Mouse (Mus musculus): Measurements from ENCODE around the gene Herc1.

Gene Herc1

DNA sequence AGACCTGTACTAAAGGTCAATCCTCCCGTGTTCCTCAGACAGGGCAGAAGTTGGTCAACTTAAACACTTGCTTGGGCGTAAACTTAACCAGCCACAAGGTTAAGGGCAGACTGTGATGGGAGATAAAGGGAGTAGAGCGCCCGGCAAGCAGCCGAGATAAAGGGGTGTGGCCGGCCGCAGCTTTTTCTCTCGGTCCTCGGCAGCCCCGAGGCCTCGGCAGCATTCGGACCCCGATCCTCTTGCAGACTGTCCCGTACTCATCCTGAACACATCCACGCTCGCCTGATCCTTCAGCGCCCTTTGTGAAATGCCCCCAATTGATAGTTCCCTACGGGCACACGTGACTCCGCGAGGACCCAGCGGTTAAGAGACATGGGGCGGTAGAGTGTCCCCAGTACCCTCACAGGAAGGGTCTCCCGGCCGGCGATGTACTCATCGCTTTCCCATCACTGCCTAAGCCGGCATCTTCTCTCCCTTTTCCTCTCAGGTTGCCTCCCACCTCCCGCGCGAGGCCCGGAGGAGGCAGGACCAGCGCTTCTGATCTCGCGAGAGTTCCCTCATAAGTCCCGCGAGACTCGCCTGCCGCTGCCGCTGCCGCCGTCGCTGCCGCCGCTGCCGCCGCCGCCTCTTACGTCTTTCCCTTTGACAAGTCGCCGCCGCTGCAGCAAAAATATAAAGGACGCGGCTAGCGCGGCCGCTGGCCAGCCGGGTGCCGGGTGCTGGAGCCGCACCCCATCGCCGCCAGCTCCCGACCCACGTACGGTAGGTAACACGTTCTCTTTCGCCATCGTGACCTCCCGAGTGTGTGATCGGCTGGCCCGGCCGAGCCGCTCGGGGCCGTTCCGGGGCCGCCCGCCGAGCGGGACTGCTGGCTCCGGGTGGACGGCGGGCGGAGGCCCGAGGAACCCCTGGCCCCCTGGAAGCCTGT, at the start of gene Herc1:
Gene Herc1, plus strand, starts transcription at position 591 of the 928 bp plus-strand sequence.
- in situ Hi-C loops (cut with MboI, MseI) = no loop called here

DNA sequence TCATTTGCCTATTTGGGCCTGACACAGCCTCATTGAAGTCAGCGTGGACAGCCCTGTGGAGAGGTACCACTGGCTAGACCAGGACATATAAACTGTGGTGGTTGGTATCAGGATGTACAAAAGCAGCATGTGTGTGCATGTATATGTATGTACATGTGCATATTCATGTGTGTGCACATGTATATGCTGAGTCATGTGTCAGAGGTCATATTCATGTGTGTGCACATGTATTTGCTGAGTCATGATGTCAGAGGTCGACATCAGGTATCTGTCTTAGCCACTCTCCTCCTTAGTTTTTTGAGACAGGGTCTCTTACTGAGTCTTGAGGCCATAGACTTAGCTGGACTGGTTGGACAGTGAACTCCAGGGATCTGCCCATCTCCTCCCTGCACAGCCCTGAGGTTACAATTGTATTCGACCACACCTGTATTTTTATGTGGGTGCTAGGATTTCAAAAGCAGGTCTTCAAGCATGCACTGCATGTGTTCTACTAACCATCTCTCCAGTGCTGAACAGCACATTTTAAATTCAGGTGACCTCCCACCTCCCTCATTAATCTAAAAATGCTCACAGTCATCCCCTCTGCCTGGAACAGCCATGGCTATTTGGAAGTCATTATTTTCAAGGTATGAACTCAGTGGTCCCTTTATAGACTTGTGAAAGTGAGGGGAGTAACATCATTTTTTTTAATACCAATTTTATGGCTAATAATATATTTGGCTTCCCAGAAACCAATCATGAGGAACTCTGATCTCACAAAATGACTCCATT, 45.7 kb upstream of the Herc1 start:
- in situ Hi-C loops (cut with MboI, MseI) = no loop called here

- in situ Hi-C loops (cut with MboI, MseI) = no loop called here
These were observed 44.8 kb upstream of the Herc1 start for GRCm38 (mm10) chr9:66305121-66306112.

DNA sequence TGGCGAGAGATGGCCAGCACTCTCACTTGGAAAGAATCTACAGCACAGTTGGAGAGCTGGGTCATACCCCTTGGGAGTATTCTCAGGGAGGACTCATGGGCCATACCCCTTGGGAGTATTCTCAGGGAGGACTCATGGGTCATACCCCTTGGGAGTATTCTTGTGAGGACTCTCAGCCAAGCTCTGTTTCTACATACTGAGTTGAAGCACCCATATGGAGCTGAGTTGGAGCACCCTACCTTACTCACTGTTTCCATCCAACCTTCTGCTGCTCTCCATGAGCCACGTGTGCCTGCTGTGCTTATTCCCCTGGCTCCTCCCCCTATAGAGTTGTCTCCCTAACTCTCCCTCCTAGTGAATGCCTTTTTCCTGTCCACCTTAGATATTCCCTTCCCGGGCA, 43.8 kb upstream of the Herc1 start:
- in situ Hi-C loops (cut with MboI, MseI) = no loop called here

- in situ Hi-C loops (cut with MboI, MseI) = no loop called here
These were observed 42.9 kb upstream of the Herc1 start for GRCm38 (mm10) chr9:66307341-66307740.

- in situ Hi-C loops (cut with MboI, MseI) = no loop called here
These were observed 41.5 kb upstream of the Herc1 start for GRCm38 (mm10) chr9:66308741-66309140.

DNA sequence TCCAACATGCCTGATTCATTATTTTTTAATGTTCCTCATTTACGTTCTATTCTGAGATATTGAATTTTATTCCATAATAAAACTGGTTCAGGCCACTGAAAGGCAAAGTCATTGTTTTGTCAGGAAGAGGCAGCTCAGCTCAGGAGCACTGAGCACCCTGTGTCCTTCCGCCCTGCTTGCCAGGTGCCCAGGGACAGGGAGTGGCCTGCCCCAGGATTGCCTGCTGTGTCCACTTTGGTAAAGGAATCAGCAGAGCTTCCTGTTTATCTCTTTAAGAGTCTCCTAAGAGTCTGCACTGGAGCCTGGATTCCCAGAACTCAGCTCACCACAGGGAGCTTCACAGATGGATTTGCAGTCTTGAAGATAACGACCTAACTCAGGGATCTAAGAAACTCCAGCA, 38.8 kb upstream of the Herc1 start:
- in situ Hi-C loops (cut with MboI, MseI) = no loop called here

- in situ Hi-C loops (cut with MboI, MseI) = no loop called here
These were observed 33.6 kb upstream of the Herc1 start for GRCm38 (mm10) chr9:66316603-66317002.

- in situ Hi-C loops (cut with MboI, MseI) = no loop called here
These were observed 28.0 kb upstream of the Herc1 start for GRCm38 (mm10) chr9:66322010-66322931.

GRCm38 (mm10) chr9:66326879-66327278, 23.4 kb upstream of the Herc1 start:
- in situ Hi-C loops (cut with MboI, MseI) = no loop called here

DNA sequence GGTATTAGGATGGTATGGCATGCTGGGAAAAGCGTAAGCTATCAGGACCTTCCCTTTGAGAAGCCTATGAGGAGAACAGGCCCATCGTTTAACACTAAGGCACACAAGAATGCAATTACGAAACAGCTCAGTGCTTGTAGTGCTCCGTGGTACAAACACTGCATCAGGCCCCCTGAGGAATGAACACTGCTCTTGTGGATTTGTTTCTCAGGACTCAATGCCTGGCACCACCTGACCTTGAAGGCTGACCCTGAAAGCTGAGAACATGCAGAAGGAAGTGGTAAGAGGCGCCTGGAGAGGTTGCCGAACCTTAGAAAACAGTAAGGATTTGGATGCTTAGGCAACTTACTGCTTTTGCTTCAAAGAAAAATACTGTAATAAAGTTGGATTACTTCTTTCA, 20.8 kb upstream of the Herc1 start:
- in situ Hi-C loops (cut with MboI, MseI) = no loop called here

GRCm38 (mm10) chr9:66330437-66330836, 19.8 kb upstream of the Herc1 start:
- in situ Hi-C loops (cut with MboI, MseI) = no loop called here

- in situ Hi-C loops (cut with MboI, MseI) = no loop called here
These were observed 18.7 kb upstream of the Herc1 start for GRCm38 (mm10) chr9:66331548-66331947.

- in situ Hi-C loops (cut with MboI, MseI) = no loop called here
These were observed 17.9 kb upstream of the Herc1 start for GRCm38 (mm10) chr9:66332393-66332792.

DNA sequence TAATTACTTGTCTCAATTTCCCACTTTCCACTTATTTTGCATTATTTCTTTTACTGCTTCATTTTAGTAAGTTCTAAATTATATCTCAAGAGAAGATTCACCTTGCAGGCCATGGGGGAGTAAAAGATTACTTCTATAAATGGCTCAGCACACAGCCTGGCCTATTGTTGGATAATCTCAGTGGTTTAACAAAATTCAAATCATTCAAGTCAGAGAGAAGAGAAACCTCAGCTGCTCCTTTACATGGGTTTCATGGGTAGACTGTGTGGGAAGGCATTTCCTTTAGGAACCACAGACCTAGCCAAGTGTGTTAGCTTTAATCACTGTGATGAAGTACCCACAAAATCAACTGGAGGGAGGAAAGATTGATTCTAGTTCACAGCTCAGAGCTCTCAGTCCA, 13.0 kb upstream of the Herc1 start:
- in situ Hi-C loops (cut with MboI, MseI) = loop anchor here in 1 of 2 experiments (5.0 kb wide), 1 partner anchor 45 kb away; no protein-coding TSS in a partner anchor

DNA sequence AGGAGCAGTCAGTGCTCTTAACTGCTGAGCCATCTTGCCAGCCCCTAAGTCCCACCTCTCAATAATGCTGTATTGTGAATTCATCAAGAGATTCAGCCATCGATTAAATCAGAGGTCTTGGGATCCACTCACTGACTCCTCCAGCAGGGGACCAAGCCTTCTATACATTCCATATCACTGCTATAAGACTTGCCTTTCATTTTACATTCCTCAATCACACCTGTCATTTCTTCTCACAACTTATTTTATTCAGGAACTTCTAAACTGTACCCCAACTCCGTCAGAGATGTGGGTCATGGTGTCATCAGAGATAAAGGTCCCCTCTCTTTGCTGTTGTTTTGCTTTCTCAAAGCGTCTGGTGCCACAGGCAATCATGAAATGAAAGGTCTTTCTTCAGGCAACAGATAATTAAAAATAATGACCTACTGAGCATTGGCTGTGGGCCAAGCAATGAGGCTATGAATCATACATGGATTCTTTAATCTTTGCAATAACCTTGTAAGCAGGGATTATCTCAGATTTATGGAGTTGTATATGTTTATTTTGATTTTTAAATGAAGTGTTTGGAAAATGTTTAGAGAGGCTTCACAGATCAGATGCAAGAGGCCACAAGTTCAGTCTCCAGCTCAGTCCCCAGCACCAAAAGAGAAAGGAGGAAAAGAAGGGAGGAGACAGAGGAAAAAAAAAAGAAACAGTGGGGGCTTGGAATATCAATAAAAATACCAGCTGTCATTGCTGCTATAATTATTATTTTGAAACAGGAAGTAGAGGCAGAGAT, 12.1 kb upstream of the Herc1 start:
- in situ Hi-C loops (cut with MboI, MseI) = loop anchor here in 1 of 2 experiments (5.0 kb wide), 1 partner anchor 46 kb away; no protein-coding TSS in a partner anchor

DNA sequence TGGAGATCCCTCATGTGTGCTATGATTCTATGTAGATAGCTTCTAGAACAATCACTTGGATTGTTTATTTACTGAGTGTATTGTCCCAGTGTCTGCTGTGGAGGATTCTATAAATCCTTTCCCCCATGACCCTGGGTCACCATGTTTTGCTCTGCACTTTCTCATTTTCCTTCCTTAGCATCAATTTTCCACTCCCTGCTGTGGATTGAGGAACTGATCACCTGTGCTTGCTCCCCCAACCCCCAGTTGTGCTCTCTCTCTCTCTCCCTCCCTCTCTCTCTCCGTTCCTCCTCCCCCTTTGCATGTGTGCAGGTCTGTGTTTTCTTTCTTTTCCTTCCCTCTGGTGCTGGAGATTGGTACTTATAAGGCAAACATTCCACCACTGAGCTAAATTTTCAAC, 10.5 kb upstream of the Herc1 start:
- in situ Hi-C loops (cut with MboI, MseI) = loop anchor here in 1 of 2 experiments (5.0 kb wide), 1 partner anchor 47 kb away; no protein-coding TSS in a partner anchor

- in situ Hi-C loops (cut with MboI, MseI) = no loop called here
These were observed 9.7 kb upstream of the Herc1 start for GRCm38 (mm10) chr9:66340394-66341094.
